Mouse (Mus musculus): ENCODE data around the gene Kpna2. TPM values are rescaled to one million over a fixed set of nuclear protein-coding genes. Genes with fewer than 3 reads are reported as not detected.

The Kpna2 gene
- 20.9 TPM in 1 of 2 replicates, not detected in the other for polyA plus RNA-seq (2012; ENCODE audit: insufficient read depth, low replicate concordance)

DNA sequence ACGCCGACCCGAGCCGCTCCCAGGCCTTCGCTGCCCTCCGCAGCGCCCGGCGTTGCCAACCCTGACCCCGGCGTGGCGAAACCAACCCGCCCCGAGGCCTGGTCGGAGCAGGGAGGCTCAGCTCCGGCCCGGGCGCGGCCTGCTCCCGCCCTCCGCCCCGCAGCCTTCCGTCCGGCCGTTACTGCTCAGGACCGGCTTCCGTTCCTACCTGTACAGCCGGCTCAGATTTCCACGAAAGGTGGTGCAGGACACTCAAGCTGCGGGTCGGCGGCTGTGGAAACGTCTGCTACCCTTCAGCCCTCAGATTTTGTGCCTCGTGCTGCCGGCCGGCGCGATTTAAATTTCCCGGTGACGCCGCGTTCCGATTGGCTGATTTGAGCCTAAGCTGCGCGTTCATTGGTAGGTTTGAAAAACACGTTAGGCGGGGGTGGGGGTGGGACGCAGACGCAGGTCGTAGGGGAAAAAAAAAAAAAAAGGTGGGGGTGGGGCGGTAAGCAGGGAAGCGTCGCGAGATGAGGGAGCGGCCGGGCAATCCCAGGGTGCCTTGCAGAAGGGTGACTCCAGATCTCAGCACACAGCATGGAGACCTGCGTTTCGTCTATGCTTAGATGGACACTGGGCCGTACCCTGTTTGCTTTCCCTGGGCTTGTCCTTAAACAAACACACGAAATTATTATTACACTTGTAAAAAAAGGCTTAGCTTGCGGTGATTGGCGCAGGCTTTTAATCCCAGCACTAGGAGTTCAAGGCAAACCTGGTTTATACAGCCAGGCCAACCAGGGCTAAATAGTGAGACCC lies at the start of gene Kpna2:
Gene Kpna2, minus strand, starts transcription at position 391 of the 798 bp plus-strand sequence.
- H3K4me1 ChIP-seq = peaks cover 41% of the 10 kb centered on the region
- H3K27me3 ChIP-seq (replicated peaks) = peaks cover under 1% of the 10 kb centered on the region
- peak within 1 kb of the TSS; percentile 92 for H3K4me3 ChIP-seq (replicated peaks)
- H3K9me3 ChIP-seq = no peaks in the 10 kb centered on the region
- peaks cover 24% of the 10 kb centered on the region for H3K36me3 ChIP-seq (replicated peaks; ENCODE audit: low read length)
- TF ChIP-seq FLI1 (IDR thresholded peaks at IDR 0.05; ENCODE audit: low read length) (no peak), GATA1 (IDR thresholded peaks at IDR 0.05; ENCODE audit: borderline replicate concordance, low read length) (no peak)

DNA sequence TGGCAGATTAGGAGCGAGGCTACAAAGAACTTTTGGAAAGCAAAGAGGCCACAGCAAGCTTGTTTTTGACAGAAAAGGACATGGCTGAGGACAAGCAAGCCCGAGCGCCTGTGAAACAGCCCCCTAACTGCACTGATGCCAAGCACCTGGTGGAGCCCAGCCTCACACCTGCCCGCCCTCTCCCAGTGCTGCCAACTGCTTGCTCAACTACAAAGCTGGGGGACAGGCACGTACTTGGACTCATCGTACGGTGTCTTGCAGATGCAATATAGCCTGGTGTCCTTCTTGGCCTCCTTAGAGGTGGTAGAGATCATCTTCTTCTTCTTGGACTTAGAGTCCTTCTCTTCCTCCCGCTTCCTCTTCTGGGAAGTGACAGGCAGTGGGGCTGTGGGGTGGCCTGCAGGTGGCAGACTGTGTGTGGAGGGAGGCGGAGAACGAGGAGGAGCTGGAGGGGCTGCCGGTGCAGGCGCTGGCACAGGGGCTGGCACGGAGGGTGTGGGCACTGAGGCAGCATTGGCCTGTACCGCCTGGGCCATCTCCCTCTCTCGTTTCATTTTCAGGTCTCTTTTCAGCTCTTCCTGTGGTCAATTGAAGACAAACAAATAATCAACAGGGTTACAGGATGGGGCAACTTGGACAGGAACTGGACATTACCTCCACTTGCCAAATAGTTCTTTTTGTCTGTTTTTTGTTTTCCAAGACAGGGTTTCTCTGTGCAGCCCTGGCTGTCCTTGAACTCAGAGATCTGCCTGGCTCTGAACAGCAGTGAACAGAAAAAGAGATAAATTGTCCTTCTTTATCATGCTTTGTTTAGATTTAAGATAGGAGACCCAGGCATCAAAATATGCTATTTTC lies 47.7 kb upstream of the Kpna2 start:
- Histone ChIP-seq H3K9me3 (no peaks in the 10 kb centered on the region), H3K27me3 (replicated peaks) (no peaks in the 10 kb centered on the region), H3K4me3 (replicated peaks) (no peak overlapping the region), H3K4me1 (peaks cover 26% of the 10 kb centered on the region), H3K36me3 (replicated peaks; ENCODE audit: low read length) (peaks cover 70% of the 10 kb centered on the region)
- TF ChIP-seq FLI1 (IDR thresholded peaks at IDR 0.05; ENCODE audit: low read length) (no peak), GATA1 (IDR thresholded peaks at IDR 0.05; ENCODE audit: borderline replicate concordance, low read length) (no peak)

DNA sequence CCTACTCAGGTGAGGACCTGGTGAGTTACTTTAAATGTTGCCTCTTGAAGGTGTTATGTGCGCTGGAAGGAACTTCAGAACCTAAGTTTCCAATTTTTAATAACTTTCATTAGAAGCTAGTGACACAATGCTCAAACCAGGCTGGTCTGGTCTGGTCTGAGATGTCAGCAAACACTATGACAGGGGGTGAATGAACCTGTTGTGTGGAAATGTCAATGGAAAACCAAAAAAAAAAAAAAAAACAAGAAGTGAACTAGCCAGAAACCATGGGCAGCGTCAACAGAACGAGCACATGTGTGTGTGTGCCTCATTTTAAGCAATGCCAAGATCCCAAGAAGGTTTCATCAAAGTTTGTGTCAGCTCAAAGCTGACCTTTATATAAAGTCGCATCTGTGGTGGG lies 46.2 kb upstream of the Kpna2 start:
- Histone ChIP-seq H3K36me3 (replicated peaks; ENCODE audit: low read length) (peaks cover 75% of the 10 kb centered on the region), H3K4me1 (peaks cover 26% of the 10 kb centered on the region), H3K27me3 (replicated peaks) (no peaks in the 10 kb centered on the region), H3K9me3 (no peaks in the 10 kb centered on the region), H3K4me3 (replicated peaks) (no peak overlapping the region)
- TF ChIP-seq GATA1 (IDR thresholded peaks at IDR 0.05; ENCODE audit: borderline replicate concordance, low read length) = no peak
- no peak for TF ChIP-seq FLI1 (IDR thresholded peaks at IDR 0.05; ENCODE audit: low read length)

DNA sequence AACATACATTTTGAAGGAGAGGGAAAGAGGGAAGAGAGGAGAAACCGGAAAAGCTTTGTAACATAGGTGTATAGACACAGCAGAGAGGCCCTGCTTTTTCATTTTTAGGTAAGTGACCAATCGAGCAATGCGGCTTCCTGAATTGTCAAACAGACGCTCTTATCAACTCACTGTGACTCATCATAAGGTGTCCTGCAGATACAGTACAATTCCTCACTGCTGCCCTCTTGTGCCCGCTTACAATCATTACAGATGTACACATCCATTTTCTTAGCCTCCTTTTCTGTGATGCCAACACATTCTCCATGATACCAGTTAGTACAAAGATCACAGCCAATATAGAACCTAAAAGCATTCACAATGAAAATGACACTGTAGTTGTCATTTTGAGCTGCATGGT lies 45.0 kb upstream of the Kpna2 start:
- TF ChIP-seq GATA1 (IDR thresholded peaks at IDR 0.05; ENCODE audit: borderline replicate concordance, low read length) (no peak), FLI1 (IDR thresholded peaks at IDR 0.05; ENCODE audit: low read length) (no peak)
- H3K27me3 ChIP-seq (replicated peaks) = no peaks in the 10 kb centered on the region
- H3K9me3 ChIP-seq = no peaks in the 10 kb centered on the region
- peaks cover 87% of the 10 kb centered on the region for H3K36me3 ChIP-seq (replicated peaks; ENCODE audit: low read length)
- H3K4me3 ChIP-seq (replicated peaks) = no peak overlapping the region
- peaks cover 26% of the 10 kb centered on the region for H3K4me1 ChIP-seq

DNA sequence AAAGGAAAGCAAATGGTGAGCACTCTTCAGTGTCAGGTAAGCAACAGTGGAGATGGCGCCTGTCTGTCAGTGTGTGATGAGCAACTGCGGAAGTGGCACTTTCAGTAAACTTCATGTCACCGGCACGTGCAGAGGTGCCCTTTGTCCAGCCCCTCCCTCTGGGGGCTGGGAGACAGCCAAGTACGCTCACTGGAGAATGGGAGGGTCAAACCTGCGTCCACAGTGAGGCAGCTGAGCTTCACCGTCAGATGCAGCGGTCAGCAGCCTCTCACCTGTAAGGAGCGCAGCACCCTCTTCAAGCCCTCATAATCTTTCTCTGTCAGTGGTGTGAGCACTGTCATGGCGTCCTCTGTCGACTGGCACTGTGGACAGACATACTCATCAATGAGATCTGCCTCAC lies 44.0 kb upstream of the Kpna2 start:
- Histone ChIP-seq H3K36me3 (replicated peaks; ENCODE audit: low read length) (peaks cover 96% of the 10 kb centered on the region), H3K4me1 (peaks cover 26% of the 10 kb centered on the region), H3K27me3 (replicated peaks) (no peaks in the 10 kb centered on the region), H3K9me3 (no peaks in the 10 kb centered on the region), H3K4me3 (replicated peaks) (no peak overlapping the region)
- TF ChIP-seq GATA1 (IDR thresholded peaks at IDR 0.05; ENCODE audit: borderline replicate concordance, low read length) = no peak
- no peak for TF ChIP-seq FLI1 (IDR thresholded peaks at IDR 0.05; ENCODE audit: low read length)

DNA sequence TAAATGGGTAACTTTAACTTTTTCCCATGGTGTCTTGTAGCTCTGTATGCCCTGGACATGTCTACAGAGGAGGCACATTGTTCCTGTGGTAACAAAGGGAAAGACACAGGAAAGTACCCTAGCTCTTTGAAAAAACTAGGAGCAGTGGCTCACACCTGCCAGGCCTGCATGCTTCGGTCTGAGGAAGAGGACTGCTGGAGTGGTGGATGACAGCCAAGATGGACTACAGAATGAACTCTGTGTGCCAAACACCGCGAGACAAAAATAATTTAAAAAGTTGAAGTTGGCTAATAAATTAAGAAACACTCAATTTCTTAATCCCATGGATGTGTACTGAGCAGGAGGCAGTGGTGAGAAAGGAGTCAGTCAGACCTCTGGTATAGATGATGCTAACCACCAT lies 42.1 kb upstream of the Kpna2 start:
- TF ChIP-seq GATA1 (IDR thresholded peaks at IDR 0.05; ENCODE audit: borderline replicate concordance, low read length) (no peak), FLI1 (IDR thresholded peaks at IDR 0.05; ENCODE audit: low read length) (no peak)

DNA sequence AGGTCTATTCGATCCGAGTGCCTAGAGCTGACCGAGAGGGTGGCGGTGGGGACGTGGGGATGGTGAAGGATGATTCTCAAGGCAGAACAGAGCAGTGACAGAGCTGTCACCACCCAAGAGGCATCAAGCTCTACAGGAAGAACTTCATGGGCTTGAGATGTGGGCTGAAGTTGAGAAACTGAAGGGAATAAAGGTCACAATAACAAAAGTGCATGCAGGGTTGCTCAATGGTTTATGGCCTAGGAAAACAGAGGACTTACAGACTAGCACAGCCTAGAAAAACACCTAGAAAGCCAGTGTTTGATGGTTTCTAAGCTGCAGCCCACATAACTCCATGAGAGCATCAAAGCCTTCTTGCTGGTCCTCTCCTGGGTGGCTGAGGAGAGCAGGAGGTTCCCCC lies 40.1 kb upstream of the Kpna2 start:
- H3K36me3 ChIP-seq (replicated peaks; ENCODE audit: low read length) = peaks cover 97% of the 10 kb centered on the region
- TF ChIP-seq GATA1 (IDR thresholded peaks at IDR 0.05; ENCODE audit: borderline replicate concordance, low read length) = no peak
- TF ChIP-seq FLI1 (IDR thresholded peaks at IDR 0.05; ENCODE audit: low read length) = no peak
- no peaks in the 10 kb centered on the region for H3K27me3 ChIP-seq (replicated peaks)
- H3K4me1 ChIP-seq = peaks cover 12% of the 10 kb centered on the region
- H3K9me3 ChIP-seq = no peaks in the 10 kb centered on the region
- H3K4me3 ChIP-seq (replicated peaks) = no peak overlapping the region

More for the DNA sequence above, 42.1 kb upstream of the Kpna2 start:
- Histone ChIP-seq H3K4me1 (peaks cover 22% of the 10 kb centered on the region), H3K4me3 (replicated peaks) (no peak overlapping the region), H3K36me3 (replicated peaks; ENCODE audit: low read length) (peaks cover 97% of the 10 kb centered on the region), H3K9me3 (no peaks in the 10 kb centered on the region), H3K27me3 (replicated peaks) (no peaks in the 10 kb centered on the region)

DNA sequence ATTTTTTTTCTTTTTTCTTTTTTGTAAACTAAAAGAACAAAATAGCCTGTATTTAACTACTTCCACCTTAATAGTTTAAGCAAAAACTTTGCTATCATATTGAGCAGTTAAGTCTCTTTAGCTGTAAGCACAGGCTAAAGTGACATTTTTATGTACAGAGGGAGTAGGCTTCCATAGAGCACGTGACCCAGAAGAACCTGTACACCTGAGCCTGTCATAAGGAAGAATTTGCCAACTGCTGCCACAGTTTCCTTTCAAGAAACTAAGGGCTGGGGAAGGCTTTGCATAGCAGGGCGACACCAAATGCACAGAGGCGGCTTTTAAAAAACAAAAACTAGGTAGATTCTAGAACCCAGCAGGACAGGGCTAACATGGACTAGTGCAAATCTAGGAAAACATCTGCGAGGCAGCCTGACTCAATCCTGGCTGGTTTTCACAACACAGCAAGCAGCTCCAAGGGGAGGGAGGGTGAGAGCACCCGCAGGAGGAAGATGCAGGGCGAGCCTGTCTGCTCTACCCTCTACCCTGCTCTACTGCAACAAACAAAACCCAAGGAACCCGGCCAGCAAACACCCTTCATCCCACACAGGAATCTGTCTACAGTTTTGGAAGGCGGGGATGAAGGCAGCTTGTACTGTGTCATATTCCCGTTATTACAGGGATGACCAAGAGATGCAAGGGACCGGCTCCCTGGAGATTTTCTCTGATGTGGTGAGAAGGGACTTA lies 34.9 kb upstream of the Kpna2 start:
- H3K36me3 ChIP-seq (replicated peaks; ENCODE audit: low read length) = peaks cover 52% of the 10 kb centered on the region
- H3K4me3 ChIP-seq (replicated peaks) = no peak overlapping the region
- H3K4me1 ChIP-seq = peaks cover 3% of the 10 kb centered on the region; the same call in 1 of the 2 replicates
- peaks cover 2% of the 10 kb centered on the region for H3K27me3 ChIP-seq (replicated peaks)
- no peak for TF ChIP-seq GATA1 (IDR thresholded peaks at IDR 0.05; ENCODE audit: borderline replicate concordance, low read length)
- TF ChIP-seq FLI1 (IDR thresholded peaks at IDR 0.05; ENCODE audit: low read length) = no peak
- no peaks in the 10 kb centered on the region for H3K9me3 ChIP-seq

DNA sequence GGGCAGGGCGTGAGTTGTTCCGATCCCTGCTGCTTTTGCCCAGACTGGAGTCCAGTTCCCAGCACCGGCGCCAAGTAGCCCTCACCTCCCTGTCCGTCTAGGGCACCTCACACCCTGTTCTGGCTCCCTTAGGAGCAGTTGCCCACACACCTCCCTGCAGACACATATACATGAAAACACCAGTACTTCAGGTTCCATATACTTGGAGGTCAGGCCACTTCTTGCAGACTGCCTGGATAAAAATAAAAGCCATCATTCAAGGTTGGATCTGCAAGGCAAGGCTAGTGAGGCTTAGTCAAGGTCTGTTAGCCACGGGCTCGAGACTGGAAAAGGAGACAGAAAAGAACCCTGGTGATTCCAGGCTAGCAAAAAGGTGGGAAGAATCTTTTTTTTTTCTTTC lies 32.3 kb upstream of the Kpna2 start:
- Histone ChIP-seq H3K4me1 (peaks cover 19% of the 10 kb centered on the region), H3K36me3 (replicated peaks; ENCODE audit: low read length) (peaks cover 27% of the 10 kb centered on the region), H3K4me3 (replicated peaks) (peak overlapping the region; percentile 26), H3K9me3 (no peaks in the 10 kb centered on the region), H3K27me3 (replicated peaks) (peaks cover 2% of the 10 kb centered on the region)
- no peak for TF ChIP-seq GATA1 (IDR thresholded peaks at IDR 0.05; ENCODE audit: borderline replicate concordance, low read length)
- TF ChIP-seq FLI1 (IDR thresholded peaks at IDR 0.05; ENCODE audit: low read length) = no peak

Data from megakaryocyte, embryonic 14.5 days (primary cell).